In the genomic region with DNA sequence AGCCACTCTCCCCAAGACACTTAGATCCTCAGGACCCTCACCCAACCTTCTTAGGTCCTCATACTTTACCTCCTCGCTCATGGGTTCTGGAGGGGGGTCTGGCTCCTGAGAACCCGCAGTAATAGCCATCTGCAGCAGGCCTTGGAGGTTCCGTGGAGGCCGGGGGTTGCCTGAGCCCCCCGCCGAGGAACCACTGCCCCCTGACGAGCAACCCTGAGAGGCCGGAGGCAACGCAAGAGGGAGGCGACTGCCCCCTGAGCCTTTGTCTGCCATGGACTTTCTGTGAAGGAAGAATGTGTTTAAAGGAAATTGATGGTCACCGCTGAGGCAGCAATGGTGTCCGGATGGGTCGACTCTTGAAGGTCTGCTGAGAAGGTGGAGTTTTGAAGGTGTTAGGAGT, we compare ENCODE assay signal across 8 mouse cellular contexts. TPM values are rescaled to one million over a fixed set of nuclear protein-coding genes. Genes with fewer than 3 reads are reported as not detected.
A peak's percentile ranks its signal among the peaks of the same experiment; 100 is the strongest.
DNase-seq lines count a peak whose midpoint lies in the region; ATAC-seq lines count a peak whose summit lies in the region.

No protein-coding gene starts in this region.

- H3K9ac ChIP-seq in limb, embryonic 12.5 days (replicated peaks): peak overlapping the region; percentile 62
- H3K9ac ChIP-seq in stomach, embryonic 14.5 days (replicated peaks; ENCODE audit: low read depth, low read length): peak overlapping the region; percentile 42; the same call in 1 of the 2 replicates

- peaks cover 26% of the 10 kb centered on the region for H3K4me1 ChIP-seq in megakaryocyte, embryonic 14.5 days
- peaks cover 7% of the 10 kb centered on the region for H3K4me1 ChIP-seq in limb, embryonic 12.5 days (replicated peaks)
- peaks cover 8% of the 10 kb centered on the region for H3K4me1 ChIP-seq in stomach, embryonic 14.5 days (ENCODE audit: control insufficient read depth, insufficient read depth, low read length)

- no peaks in the 10 kb centered on the region for H3K9me3 ChIP-seq in megakaryocyte, embryonic 14.5 days
- no peaks in the 10 kb centered on the region for H3K9me3 ChIP-seq in limb, embryonic 12.5 days
- H3K9me3 ChIP-seq in stomach, embryonic 14.5 days (ENCODE audit: control insufficient read depth, low read depth, low read length): no peaks in the 10 kb centered on the region

- no peaks in the 10 kb centered on the region for H3K27me3 ChIP-seq in megakaryocyte, embryonic 14.5 days (replicated peaks)
- H3K27me3 ChIP-seq in limb, embryonic 12.5 days: no peaks in the 10 kb centered on the region
- H3K27me3 ChIP-seq in stomach, embryonic 14.5 days (ENCODE audit: control insufficient read depth, insufficient read depth, low read length): no peaks in the 10 kb centered on the region

- DNase-seq in cerebellum, adult 11-12 months: peak; percentile 60
- no peak for DNase-seq in cerebellum, postnatal 36 days
- DNase-seq in gastrocnemius, adult 18-20 months (ENCODE audit: low spot score): no peak
- DNase-seq in layer of hippocampus, adult 11-12 months (ENCODE audit: low spot score): no peak

- H3K4me3 ChIP-seq in megakaryocyte, embryonic 14.5 days (replicated peaks): peak overlapping the region; percentile 96
- peak overlapping the region; percentile 73 for H3K4me3 ChIP-seq in limb, embryonic 12.5 days (replicated peaks)
- H3K4me3 ChIP-seq in stomach, embryonic 14.5 days (ENCODE audit: low read depth, low read length): peak overlapping the region; percentile 59

- peaks cover 17% of the 10 kb centered on the region for H3K36me3 ChIP-seq in megakaryocyte, embryonic 14.5 days (replicated peaks; ENCODE audit: low read length)
- peaks cover 31% of the 10 kb centered on the region for H3K36me3 ChIP-seq in limb, embryonic 12.5 days
- H3K36me3 ChIP-seq in stomach, embryonic 14.5 days (ENCODE audit: control insufficient read depth, insufficient read depth, low read length): peaks cover 11% of the 10 kb centered on the region; the same call in 1 of the 2 replicates

- ATAC-seq in megakaryocyte, adult 5-6 weeks (ENCODE audit: poor library complexity, severe bottlenecking): no peak
- ATAC-seq in limb, embryonic 12.5 days (ENCODE audit: insufficient number of reproducible peaks, insufficient read depth, low FRiP score, low TSS enrichment, low read depth): no peak
- no peak for ATAC-seq in stomach, embryonic 14.5 days (ENCODE audit: insufficient number of reproducible peaks, insufficient read depth, low FRiP score, low read depth)

- peak overlapping the region; percentile 96 for H3K4me2 ChIP-seq in limb, embryonic 12.5 days
- peak overlapping the region; percentile 94 for H3K4me2 ChIP-seq in stomach, embryonic 14.5 days (replicated peaks; ENCODE audit: low read depth, low read length)

- peak overlapping the region; percentile 73; the same call in 1 of the 2 replicates for H3K27ac ChIP-seq in limb, embryonic 12.5 days
- H3K27ac ChIP-seq in stomach, embryonic 14.5 days (ENCODE audit: low read length): no peak overlapping the region

- WGBS in limb, embryonic 12.5 days: 3% methylated on average over 13 of the region's 13 CpGs
- 1% methylated on average over 13 of the region's 13 CpGs for WGBS in stomach, embryonic 14.5 days

RNA-seq across cellular contexts. Expression of a gene that starts 0.7 kb away (rescaled TPM):
- polyA plus RNA-seq in megakaryocyte, embryonic 14.5 days (2012; ENCODE audit: insufficient read depth, low replicate concordance): 71.8 and 116 TPM in 2 replicates
- 12.7 and 16.9 TPM in 2 replicates for total RNA-seq in megakaryocyte, adult 5-6 weeks (2015)
- total RNA-seq in megakaryocyte, adult 5-6 weeks (2017): 9.8 and 15.3 TPM in 2 replicates
- polyA plus RNA-seq in limb, embryonic 12.5 days (2016; fragmentation: Nextera tagmentation; extraction: Ambion mirVana): 107 and 111 TPM in 2 replicates
- polyA plus RNA-seq in stomach, embryonic 14.5 days (2014; fragmentation: Nextera tagmentation; extraction: Ambion mirVana): 84.8 and 94.2 TPM in 2 replicates
- total RNA-seq in gastrocnemius, adult 18-20 months (2021): 10 to 100 TPM; 22.1 to 23.9 TPM

RNA-seq across cellular contexts. Expression of a gene that starts 6.2 kb away (rescaled TPM):
- polyA plus RNA-seq in megakaryocyte, embryonic 14.5 days (2012; ENCODE audit: insufficient read depth, low replicate concordance): 0.08 TPM in 1 of 2 replicates, not detected in the other
- total RNA-seq in megakaryocyte, adult 5-6 weeks (2015): not detected in 2 replicates
- total RNA-seq in megakaryocyte, adult 5-6 weeks (2017): not detected in 2 replicates
- polyA plus RNA-seq in limb, embryonic 12.5 days (2016; fragmentation: Nextera tagmentation; extraction: Ambion mirVana): 2.4 and 3.6 TPM in 2 replicates
- 2.3 and 4.0 TPM in 2 replicates for polyA plus RNA-seq in stomach, embryonic 14.5 days (2014; fragmentation: Nextera tagmentation; extraction: Ambion mirVana)
- under 1 TPM; 0.50 to 0.64 TPM for total RNA-seq in gastrocnemius, adult 18-20 months (2021)

RNA-seq across cellular contexts. Expression of a gene that starts 25.4 kb away (rescaled TPM):
- polyA plus RNA-seq in megakaryocyte, embryonic 14.5 days (2012; ENCODE audit: insufficient read depth, low replicate concordance): 361 and 465 TPM in 2 replicates
- total RNA-seq in megakaryocyte, adult 5-6 weeks (2015): 71.1 and 72.6 TPM in 2 replicates
- 85.6 and 101 TPM in 2 replicates for total RNA-seq in megakaryocyte, adult 5-6 weeks (2017)
- polyA plus RNA-seq in limb, embryonic 12.5 days (2016; fragmentation: Nextera tagmentation; extraction: Ambion mirVana): 10.6 and 14.8 TPM in 2 replicates
- polyA plus RNA-seq in stomach, embryonic 14.5 days (2014; fragmentation: Nextera tagmentation; extraction: Ambion mirVana): 10.2 and 11.7 TPM in 2 replicates
- 10 to 100 TPM; 45.8 to 46.6 TPM for total RNA-seq in gastrocnemius, adult 18-20 months (2021)

RNA-seq across cellular contexts. Expression of a gene that starts 40.8 kb away (rescaled TPM):
- 0.43 TPM in 1 of 2 replicates, not detected in the other for polyA plus RNA-seq in megakaryocyte, embryonic 14.5 days (2012; ENCODE audit: insufficient read depth, low replicate concordance)
- total RNA-seq in megakaryocyte, adult 5-6 weeks (2015): 11.4 and 13.3 TPM in 2 replicates
- 15.5 and 18.0 TPM in 2 replicates for total RNA-seq in megakaryocyte, adult 5-6 weeks (2017)
- 0.13 and 0.26 TPM in 2 replicates for polyA plus RNA-seq in limb, embryonic 12.5 days (2016; fragmentation: Nextera tagmentation; extraction: Ambion mirVana)
- 0.36 and 0.78 TPM in 2 replicates for polyA plus RNA-seq in stomach, embryonic 14.5 days (2014; fragmentation: Nextera tagmentation; extraction: Ambion mirVana)
- total RNA-seq in gastrocnemius, adult 18-20 months (2021): not detected

RNA-seq across cellular contexts. Expression of a gene that starts 53.0 kb away (rescaled TPM):
- polyA plus RNA-seq in megakaryocyte, embryonic 14.5 days (2012; ENCODE audit: insufficient read depth, low replicate concordance): 5.3 and 15.1 TPM in 2 replicates
- 8.9 and 10.7 TPM in 2 replicates for total RNA-seq in megakaryocyte, adult 5-6 weeks (2015)
- total RNA-seq in megakaryocyte, adult 5-6 weeks (2017): 13.6 and 22.1 TPM in 2 replicates
- polyA plus RNA-seq in limb, embryonic 12.5 days (2016; fragmentation: Nextera tagmentation; extraction: Ambion mirVana): 1.9 and 2.4 TPM in 2 replicates
- 1.4 and 1.6 TPM in 2 replicates for polyA plus RNA-seq in stomach, embryonic 14.5 days (2014; fragmentation: Nextera tagmentation; extraction: Ambion mirVana)
- 1 to 10 TPM; 2.3 to 2.6 TPM for total RNA-seq in gastrocnemius, adult 18-20 months (2021)

Comparison
In these comparisons a context has a peak if more than half of its experiments do, and no peak if none do; other contexts are left out.
1. RNA of a gene that starts 25.4 kb away (polyA plus RNA-seq): 361 to 465 TPM in megakaryocyte, embryonic 14.5 days; 10.6 to 14.8 TPM in limb, embryonic 12.5 days and 10.2 to 11.7 TPM in stomach, embryonic 14.5 days; every median in the first group is over 10 times any median in the second.
2. Peak in every context shown above with its lines, with median percentiles within 50 percentile points of each other: H3K4me3 ChIP-seq.